Mouse (Mus musculus): Measurements from ENCODE around the gene Dnaja3. TPM values are rescaled to one million over a fixed set of nuclear protein-coding genes. Genes with fewer than 3 reads are reported as not detected.
"Not testable (repeated sequence)": the region's sequence is repeated elsewhere in the genome, so short reads cannot be mapped to it uniquely, and the experiment has no call there.

The Dnaja3 gene
- polyA plus RNA-seq, 1 experiment from 2014 or later = 88.7 TPM

DNA sequence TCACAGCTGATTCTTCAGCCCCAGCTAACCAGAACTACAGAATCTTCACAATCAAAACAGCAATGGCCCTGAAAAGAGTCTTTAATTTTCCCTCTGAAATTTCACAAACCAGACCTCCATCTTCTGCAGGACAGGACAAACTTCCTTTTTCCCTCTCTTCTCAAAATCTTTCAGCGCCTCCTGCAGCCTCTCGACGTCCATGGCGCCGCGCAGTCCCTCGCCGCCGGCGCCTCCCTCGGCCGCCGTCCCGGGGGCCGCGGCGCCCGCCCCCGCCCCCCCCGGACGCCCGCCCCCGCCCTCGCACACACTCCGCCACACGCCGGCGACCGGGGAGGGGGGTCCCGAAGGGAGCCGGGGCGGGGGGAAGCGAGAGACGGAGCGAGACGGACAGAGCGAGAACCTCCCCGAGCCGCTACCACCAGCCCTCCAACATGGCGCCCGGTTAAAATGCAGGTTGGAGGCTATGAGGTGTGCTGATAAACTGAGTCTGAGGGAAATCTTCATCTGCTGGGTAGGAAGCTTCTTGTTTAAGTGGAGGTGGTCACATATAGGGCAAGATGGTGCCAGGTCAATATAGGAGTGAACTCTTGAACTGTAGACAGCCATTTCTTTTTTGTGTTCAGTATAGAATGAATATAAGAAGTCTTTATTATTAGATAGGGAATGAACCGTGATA is 117.0 kb downstream of the Dnaja3 start:
- Histone ChIP-seq H3K27ac (ENCODE audit: low read length) (peak overlapping the region; percentile 76), H3K9ac (ENCODE audit: low read length) (peak overlapping the region; percentile 72), H3K4me3 (ENCODE audit: low read length) (peak overlapping the region; percentile 57), H3K4me1 (ENCODE audit: control insufficient read depth, insufficient read depth, low read length) (peaks cover 40% of the 10 kb centered on the region), H3K4me2 (ENCODE audit: low read depth, low read length) (peak overlapping the region; percentile 66)
- not testable (repeated sequence) for H3K9me3 ChIP-seq (replicated peaks; ENCODE audit: control insufficient read depth, low read length); H3K36me3 ChIP-seq (ENCODE audit: control insufficient read depth, insufficient read depth); H3K27me3 ChIP-seq (ENCODE audit: control insufficient read depth, insufficient read depth, low read length)
- WGBS = 5% methylated on average over 27 of the region's 42 CpGs
- peak; percentile 79 for ATAC-seq (replicated peaks; ENCODE audit: extremely low read depth, insufficient read depth, low FRiP score)

Other genes with a start within 250 kb of the Dnaja3 start
- 1.1 and 1.6 TPM in 2 replicates for gene Adcy9, start 219.5 kb upstream of the Dnaja3 start, polyA plus RNA-seq (2015; fragmentation: Nextera tagmentation; extraction: Ambion mirVana)
- 280 and 289 TPM in 2 replicates for gene Srl, start 98.2 kb upstream of the Dnaja3 start, polyA plus RNA-seq (2015; fragmentation: Nextera tagmentation; extraction: Ambion mirVana)
- 5.6 and 8.1 TPM in 2 replicates for gene Tfap4, start 80.1 kb upstream of the Dnaja3 start, polyA plus RNA-seq (2015; fragmentation: Nextera tagmentation; extraction: Ambion mirVana)
- gene Glis2, start 45.3 kb upstream of the Dnaja3 start, polyA plus RNA-seq (2015; fragmentation: Nextera tagmentation; extraction: Ambion mirVana) = 12.3 and 14.2 TPM in 2 replicates
- gene Pam16, start 15.0 kb upstream of the Dnaja3 start, polyA plus RNA-seq (2015; fragmentation: Nextera tagmentation; extraction: Ambion mirVana) = 91.2 and 122 TPM in 2 replicates
- gene Vasn, start within 50 bp of the Dnaja3 start, polyA plus RNA-seq (2015; fragmentation: Nextera tagmentation; extraction: Ambion mirVana) = 15.7 and 17.2 TPM in 2 replicates
- gene Coro7, start 39.8 kb downstream of the Dnaja3 start, polyA plus RNA-seq (2015; fragmentation: Nextera tagmentation; extraction: Ambion mirVana) = 13.7 TPM in 2 replicates
- gene Nmral1, start 79.4 kb downstream of the Dnaja3 start, polyA plus RNA-seq (2015; fragmentation: Nextera tagmentation; extraction: Ambion mirVana) = 29.7 and 29.9 TPM in 2 replicates
- gene Hmox2, start 86.4 kb downstream of the Dnaja3 start, polyA plus RNA-seq (2015; fragmentation: Nextera tagmentation; extraction: Ambion mirVana) = 98.1 and 101 TPM in 2 replicates
- 119 and 136 TPM in 2 replicates for gene Cdip1, start 150.3 kb downstream of the Dnaja3 start, polyA plus RNA-seq (2015; fragmentation: Nextera tagmentation; extraction: Ambion mirVana)
- 0.26 and 0.49 TPM in 2 replicates for gene 4930562C15Rik, start 195.4 kb downstream of the Dnaja3 start, polyA plus RNA-seq (2015; fragmentation: Nextera tagmentation; extraction: Ambion mirVana)
- gene Ubald1, start 240.3 kb downstream of the Dnaja3 start, polyA plus RNA-seq (2015; fragmentation: Nextera tagmentation; extraction: Ambion mirVana) = 25.6 and 27.3 TPM in 2 replicates
- 128 and 132 TPM in 2 replicates for gene Mgrn1, start 246.3 kb downstream of the Dnaja3 start, polyA plus RNA-seq (2015; fragmentation: Nextera tagmentation; extraction: Ambion mirVana)